Mouse (Mus musculus) inflammation-experienced regulatory T-cells, adult 16 weeks (primary cell): ENCODE data around the gene Gm9732. TPM values are rescaled to one million over a fixed set of nuclear protein-coding genes. Genes with fewer than 3 reads are reported as not detected.

Source experiments
- polyA plus RNA-seq: library from polyadenylated mRNA; unstranded; fragments of 100-300 nt; shearing (Covaris generic); gene quantifications from one replicate; pipeline ENCODE4 v1.2.1, GENCODE M21; 2017

The Gm9732 gene
- polyA plus RNA-seq: not detected

DNA sequence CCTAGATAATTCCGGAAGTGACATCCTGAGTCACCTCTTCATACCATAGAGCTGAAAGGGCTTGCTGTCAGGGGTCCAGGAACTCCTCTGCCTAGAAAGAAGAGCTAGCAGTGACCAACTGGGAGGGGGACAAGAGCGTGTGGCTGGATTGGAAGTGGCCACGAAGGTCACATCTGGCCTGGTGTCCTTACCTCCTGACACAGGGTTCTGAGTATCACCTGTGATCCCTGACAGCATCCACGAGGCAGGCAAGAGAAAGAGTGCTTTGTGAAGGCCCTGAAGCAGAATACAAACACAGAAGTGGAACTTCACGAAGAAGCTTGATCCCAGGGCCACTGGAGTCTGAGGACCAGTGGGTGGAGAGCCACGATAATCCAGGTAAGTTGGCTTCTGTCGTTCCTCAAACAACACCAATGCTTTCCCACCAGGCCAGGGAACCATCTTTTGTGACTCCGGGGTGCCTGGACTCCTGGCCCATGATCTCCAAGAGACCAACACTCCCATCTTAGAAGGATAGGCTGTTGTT, at the start of gene Gm9732:
Gene Gm9732 (plus strand): TSS at position 51 of the 526 bp plus-strand sequence.

DNA sequence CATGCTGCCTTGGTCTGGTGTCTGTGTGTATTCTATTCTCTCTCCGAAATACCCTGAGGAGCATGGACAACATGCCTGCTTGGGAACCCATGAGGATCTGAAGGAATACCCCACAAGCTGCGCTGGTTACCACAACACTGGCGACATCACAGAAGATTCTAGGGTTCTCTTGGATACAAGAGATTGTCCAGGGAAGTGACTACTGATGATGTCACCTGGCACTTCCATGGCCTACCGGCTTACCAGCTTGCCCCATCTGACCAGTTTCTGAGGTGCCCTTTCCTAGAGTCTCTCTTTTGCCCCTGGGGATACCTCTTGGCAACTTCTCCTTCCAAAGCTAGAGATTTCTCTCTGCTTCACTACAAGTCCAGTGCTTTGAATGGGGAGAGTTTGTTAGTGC, 39.6 kb upstream of the Gm9732 start, which contains the start of gene Gm8122:
Gene Gm8122 (minus strand): TSS at position 101 of the 400 bp plus-strand sequence.

DNA sequence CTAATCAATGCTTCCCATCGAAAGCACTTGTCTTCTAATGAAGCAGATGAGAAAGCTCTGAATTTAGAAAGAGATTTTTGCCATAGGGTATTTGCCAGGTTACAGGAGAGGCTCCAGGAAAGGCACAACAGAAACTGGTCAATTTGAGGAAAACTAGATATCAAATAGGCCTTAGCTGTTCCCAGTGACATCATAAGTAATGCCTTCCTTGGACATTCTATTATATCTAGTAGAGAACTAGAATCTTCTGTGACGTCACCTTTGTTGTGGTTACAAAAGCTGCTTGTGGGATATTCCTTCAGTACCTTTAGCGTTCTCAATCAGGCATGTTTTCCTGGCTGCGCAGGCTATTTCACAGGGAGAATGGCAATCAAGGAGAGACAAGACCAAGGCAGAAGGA, 16.5 kb upstream of the Gm9732 start, which contains the start of gene Gm8126:
Gene Gm8126 (plus strand): TSS at position 301 of the 400 bp plus-strand sequence.

DNA sequence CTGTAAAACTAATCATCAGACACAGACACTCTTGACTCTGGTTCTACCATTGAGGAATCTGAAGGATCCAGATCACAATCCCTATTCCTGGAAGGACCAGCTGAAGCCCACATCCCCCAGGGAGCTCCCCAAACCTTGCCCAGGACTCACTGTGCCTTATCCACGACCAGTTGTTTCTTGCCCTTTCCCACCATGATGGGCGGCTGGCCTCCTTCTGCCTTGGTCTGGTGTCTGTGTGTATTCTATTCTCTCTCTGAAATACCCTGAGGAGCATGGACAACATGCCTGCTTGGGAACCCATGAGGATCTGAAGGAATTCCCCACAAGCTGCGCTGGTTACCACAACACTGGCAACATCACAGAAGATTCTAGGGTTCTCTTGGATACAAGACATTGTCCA, 18.7 kb downstream of the Gm9732 start, which contains the start of gene Gm8127:
Gene Gm8127 (minus strand): TSS at position 330 of the 400 bp plus-strand sequence.

DNA sequence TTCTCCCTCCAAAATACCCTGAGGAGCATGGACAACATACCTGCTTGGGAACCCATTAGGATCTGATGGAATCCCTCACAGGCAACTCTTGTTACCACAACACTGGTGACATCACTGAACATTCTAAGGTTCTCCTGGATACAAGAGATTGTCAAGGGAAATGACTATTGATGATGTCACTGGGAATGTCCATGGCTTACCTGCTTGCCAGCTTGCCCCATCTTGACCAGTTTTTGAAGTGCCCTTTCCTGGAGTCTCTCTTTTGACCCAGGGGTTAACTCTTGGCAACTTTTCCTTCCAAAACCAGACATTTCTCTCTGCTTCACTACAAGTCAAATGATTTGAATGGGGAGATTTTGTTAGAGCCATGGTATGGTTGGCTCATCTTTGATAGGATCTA, 72.9 kb downstream of the Gm9732 start, which contains the start of gene 1700001F09Rik:
Gene 1700001F09Rik (minus strand): TSS at position 101 of the 400 bp plus-strand sequence.

Other genes with a start within 250 kb of the Gm9732 start
- gene Gm8094, start 198.4 kb upstream of the Gm9732 start, polyA plus RNA-seq: not detected
- gene Gm8104, start 174.4 kb upstream of the Gm9732 start, polyA plus RNA-seq: not detected
- not detected for gene Gm7233, start 95.2 kb upstream of the Gm9732 start, polyA plus RNA-seq
- not detected for gene Gm8122, start 39.7 kb upstream of the Gm9732 start, polyA plus RNA-seq
- not detected for gene Gm8126, start 16.4 kb upstream of the Gm9732 start, polyA plus RNA-seq
- not detected for gene Gm8127, start 18.8 kb downstream of the Gm9732 start, polyA plus RNA-seq
- gene 1700001F09Rik, start 72.8 kb downstream of the Gm9732 start, polyA plus RNA-seq: not detected
- not detected for gene Gm8138, start 141.3 kb downstream of the Gm9732 start, polyA plus RNA-seq